Mouse (Mus musculus) heart, adult 18-20 months (tissue): Measurements from ENCODE around the gene Gm14743. TPM values are rescaled to one million over a fixed set of nuclear protein-coding genes. Genes with fewer than 3 reads are reported as not detected.
"Not testable (repeated sequence)": the region's sequence is repeated elsewhere in the genome, so short reads cannot be mapped to it uniquely, and the experiment has no call there.

Experiments
- DNase-seq, 2 experiments: peaks; one replicate each; pipeline ENCODE4 v3.0.0; 2021 to 2022; ENCODE audit warnings: mixed read lengths in 1 of 2
- long read RNA-seq, 2 experiments: library from polyadenylated mRNA; stranded (forward); transcript quantifications; one replicate each; pipeline ENCODE4 v2.0.0; 2021
- total RNA-seq, 2 experiments: library from RNA; stranded (reverse); gene quantifications; 2 replicates each; pipeline ENCODE4 v1.2.3; 2021

Gm14743 gene
- total RNA-seq: not detected
- long read RNA-seq, experiment 1: 0 reads
- long read RNA-seq, experiment 2: 0 reads

DNA sequence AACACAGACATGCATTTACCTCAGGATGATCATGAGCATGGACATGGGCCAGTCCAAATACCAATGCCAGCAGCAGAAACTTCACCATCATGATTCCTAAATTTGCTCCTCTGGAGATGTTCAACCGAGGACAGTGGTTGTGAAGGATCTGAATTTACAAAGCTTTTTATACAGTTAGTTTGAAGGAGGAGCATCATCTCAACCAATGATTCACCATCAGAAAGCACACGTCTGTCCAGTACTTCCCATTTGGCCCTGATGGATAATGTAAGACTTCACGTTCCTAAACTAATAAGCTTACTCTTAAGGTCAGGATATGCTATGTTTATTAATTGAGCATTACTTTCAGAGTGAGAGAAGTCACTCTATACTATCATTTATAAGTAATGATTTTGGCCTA is at the start of gene Gm14743:
Gene Gm14743, minus strand, starts transcription at position 101 of the 400 bp plus-strand sequence.
- DNase-seq: not testable (repeated sequence)

- no peak for DNase-seq
These were observed 42.9 kb downstream of the Gm14743 start for GRCm38 (mm10) chrX:78202829-78203228.

DNA sequence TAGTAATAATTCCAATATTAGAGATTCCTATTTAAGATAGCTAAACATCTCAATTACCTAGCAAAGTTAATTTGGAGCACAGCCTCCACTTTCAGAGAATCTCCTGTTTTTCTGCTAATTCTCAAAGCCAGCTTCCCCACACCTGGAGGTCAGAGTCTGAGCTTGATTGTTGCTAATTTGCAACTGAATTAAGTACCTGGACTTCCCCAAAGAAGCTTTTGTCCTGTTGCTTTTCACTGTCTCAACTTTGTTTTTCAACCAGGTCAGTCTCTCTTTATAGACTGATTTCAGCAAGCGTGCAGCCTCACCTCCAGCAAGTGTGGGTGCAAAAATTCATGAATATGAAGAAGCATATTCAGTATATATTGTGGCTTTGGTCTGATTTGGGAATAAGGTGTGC is 43.5 kb downstream of the Gm14743 start:
- DNase-seq: not testable (repeated sequence)

Other genes with a start within 250 kb of the Gm14743 start
- gene Obp1a, start 154.5 kb downstream of the Gm14743 start, total RNA-seq: not detected
- not detected for gene Gm5938, start 120.5 kb downstream of the Gm14743 start, total RNA-seq
- not detected for gene Obp1b, start 59.1 kb downstream of the Gm14743 start, total RNA-seq
- not detected for gene 4930480E11Rik, start 123.7 kb upstream of the Gm14743 start, total RNA-seq